Comparison of ENCODE assay signal across 30 mouse cellular contexts in the genomic region with DNA sequence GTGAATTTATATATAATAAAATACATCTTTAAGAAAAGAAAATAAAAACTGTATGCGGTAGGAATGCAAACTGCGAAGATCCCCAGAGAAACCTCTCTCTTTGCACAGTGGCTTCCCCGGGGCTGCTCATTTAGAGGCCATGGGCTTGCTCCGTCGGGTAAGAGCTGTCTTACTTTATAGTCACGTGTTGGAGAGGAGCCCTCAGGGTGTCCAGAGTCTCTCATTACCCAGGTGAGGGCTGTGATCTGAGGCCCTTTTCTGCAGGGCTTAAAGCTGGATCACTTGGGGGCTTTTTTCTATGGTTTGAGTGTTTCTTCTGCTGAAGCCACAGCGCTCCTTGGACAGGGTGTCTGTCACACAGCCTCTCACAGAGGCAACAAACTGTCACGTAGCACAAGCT.
DNase-seq lines count a peak whose midpoint lies in the region; ATAC-seq and TF ChIP-seq lines count a peak whose summit lies in the region.
"Had no signal": no experiment of that assay in that cellular context is flagged by ENCODE, and none has a peak within 500 bp of the region (broad histone marks: within the 10 kb centered on the region; RNA-seq: fewer than 3 reads in every experiment).

No protein-coding gene starts in this region.

- H3K4me1 ChIP-seq in forebrain, embryonic 11.5 days (replicated peaks; ENCODE audit: control insufficient read depth, insufficient read depth, low read length): no peaks in the 10 kb centered on the region
- H3K4me1 ChIP-seq in forebrain, embryonic 14.5 days (ENCODE audit: control insufficient read depth, insufficient read depth, low read length): no peaks in the 10 kb centered on the region; the same call in 1 of the 2 replicates
- peaks cover 28% of the 10 kb centered on the region for H3K4me1 ChIP-seq in liver, embryonic 11.5 days (replicated peaks; ENCODE audit: control insufficient read depth, insufficient read depth, low read length)
- H3K4me1 ChIP-seq in liver, embryonic 12.5 days: peaks cover 61% of the 10 kb centered on the region
- peaks cover 6% of the 10 kb centered on the region; the same call in 1 of the 2 replicates for H3K4me1 ChIP-seq in liver, postnatal 0 days (ENCODE audit: insufficient read depth)
- H3K4me1 ChIP-seq: limb, embryonic 13.5 days had no signal

- no peak overlapping the region for H3K4me2 ChIP-seq in forebrain, embryonic 11.5 days (ENCODE audit: low read depth, low read length, severe bottlenecking)
- no peak overlapping the region for H3K4me2 ChIP-seq in forebrain, embryonic 14.5 days (ENCODE audit: low read length)
- peak overlapping the region; percentile 40; the same call in 1 of the 2 replicates for H3K4me2 ChIP-seq in liver, embryonic 11.5 days
- peak overlapping the region; percentile 72 for H3K4me2 ChIP-seq in liver, embryonic 12.5 days
- peak overlapping the region; percentile 56; the same call in 1 of the 2 replicates for H3K4me2 ChIP-seq in liver, postnatal 0 days (ENCODE audit: low read depth, low read length)
- H3K4me2 ChIP-seq: intestine, embryonic 15.5 days; limb, embryonic 13.5 days; lung, embryonic 14.5 days; midbrain, embryonic 12.5 days; neural tube, embryonic 13.5 days had no signal

- no peak for DNase-seq in forebrain, embryonic 11.5 days (ENCODE audit: low spot score)
- no peak for DNase-seq in forebrain, embryonic 14.5 days (ENCODE audit: low spot score)
- no peak for DNase-seq in liver, embryonic 11.5 days (ENCODE audit: low spot score)
- DNase-seq in liver: no peak
- no peak for DNase-seq in liver, postnatal 0 days
- DNase-seq in kidney, adult 18-20 months: no peak
- no peak for DNase-seq in frontal cortex, postnatal 36 days (ENCODE audit: low spot score in 2 of 2)
- DNase-seq: adrenal gland, postnatal 36 days; cerebellum, adult 18-20 months; cerebellum, postnatal 10 days; gastrocnemius, postnatal 25 days; heart, adult 18-20 months; heart, postnatal 14 days; kidney, adult 9 months; kidney, postnatal 10 days; layer of hippocampus, adult 9-11 months; lung, postnatal 14 days; right cerebral cortex, postnatal 4 days; thymus, adult 18-20 months; thymus, postnatal 25 days had no signal

- H3K27me3 ChIP-seq in forebrain, embryonic 11.5 days (ENCODE audit: control insufficient read depth, insufficient read depth, low read length): no peaks in the 10 kb centered on the region
- H3K27me3 ChIP-seq in forebrain, embryonic 14.5 days (replicated peaks; ENCODE audit: control insufficient read depth, insufficient read depth, low read length): no peaks in the 10 kb centered on the region
- no peaks in the 10 kb centered on the region for H3K27me3 ChIP-seq in liver, embryonic 11.5 days (replicated peaks; ENCODE audit: control insufficient read depth, insufficient read depth, low read length)
- 0 out of 2 replicates have a peak, but pooled peaks cover 5% of the 10 kb centered on the region for H3K27me3 ChIP-seq in liver, embryonic 12.5 days (replicated peaks)
- H3K27me3 ChIP-seq in liver, postnatal 0 days (ENCODE audit: insufficient read depth, low read length): no peaks in the 10 kb centered on the region
- H3K27me3 ChIP-seq: intestine, embryonic 15.5 days; midbrain, embryonic 12.5 days had no signal

- ATAC-seq in forebrain, embryonic 11.5 days (replicated peaks; ENCODE audit: low FRiP score): no peak
- ATAC-seq in forebrain, embryonic 14.5 days: no peak
- ATAC-seq in liver, embryonic 11.5 days (replicated peaks; ENCODE audit: low FRiP score): no peak
- no peak for ATAC-seq in liver, embryonic 12.5 days
- no peak for ATAC-seq in liver, postnatal 0 days
- ATAC-seq: forebrain, embryonic 16.5 days; hindbrain, postnatal 0 days; intestine, embryonic 15.5 days had no signal

- no peak overlapping the region for H3K4me3 ChIP-seq in forebrain, embryonic 11.5 days (ENCODE audit: low read depth, low read length)
- H3K4me3 ChIP-seq in forebrain, embryonic 14.5 days (ENCODE audit: low read depth, low read length): no peak overlapping the region
- no peak overlapping the region for H3K4me3 ChIP-seq in liver, embryonic 11.5 days (ENCODE audit: low read depth, low read length)
- H3K4me3 ChIP-seq in liver, embryonic 12.5 days: no peak overlapping the region; the same call in 1 of the 2 replicates
- no peak overlapping the region for H3K4me3 ChIP-seq in liver, postnatal 0 days (ENCODE audit: low read depth, low read length)
- H3K4me3 ChIP-seq: heart, embryonic 13.5 days; intestine, embryonic 15.5 days; limb, embryonic 13.5 days; midbrain, embryonic 12.5 days; neural tube, embryonic 13.5 days had no signal

- H3K9me3 ChIP-seq in forebrain, embryonic 11.5 days (ENCODE audit: control insufficient read depth, low read length): no peaks in the 10 kb centered on the region
- no peaks in the 10 kb centered on the region for H3K9me3 ChIP-seq in forebrain, embryonic 14.5 days (replicated peaks; ENCODE audit: control insufficient read depth, low read length)
- H3K9me3 ChIP-seq in liver, embryonic 11.5 days (ENCODE audit: control insufficient read depth, low read length): no peaks in the 10 kb centered on the region
- no peaks in the 10 kb centered on the region for H3K9me3 ChIP-seq in liver, embryonic 12.5 days (replicated peaks)
- H3K9me3 ChIP-seq in liver, postnatal 0 days (ENCODE audit: low read length): no peaks in the 10 kb centered on the region
- H3K9me3 ChIP-seq: heart, embryonic 13.5 days; intestine, embryonic 15.5 days; limb, embryonic 13.5 days; midbrain, embryonic 12.5 days; neural tube, embryonic 13.5 days had no signal

- H3K9ac ChIP-seq in forebrain, embryonic 11.5 days (ENCODE audit: low read length): no peak overlapping the region
- no peak overlapping the region for H3K9ac ChIP-seq in forebrain, embryonic 14.5 days (ENCODE audit: low read length)
- peak overlapping the region; percentile 57; the same call in 1 of the 2 replicates for H3K9ac ChIP-seq in liver, embryonic 11.5 days (ENCODE audit: low read depth, low read length)
- peak overlapping the region; percentile 57 for H3K9ac ChIP-seq in liver, embryonic 12.5 days
- no peak overlapping the region for H3K9ac ChIP-seq in liver, postnatal 0 days (replicated peaks)
- H3K9ac ChIP-seq: heart, embryonic 13.5 days; intestine, embryonic 15.5 days; limb, embryonic 13.5 days; lung, embryonic 14.5 days; midbrain, embryonic 12.5 days; neural tube, embryonic 13.5 days had no signal

- no peaks in the 10 kb centered on the region for H3K36me3 ChIP-seq in forebrain, embryonic 11.5 days (ENCODE audit: control insufficient read depth, insufficient read depth, low read length)
- H3K36me3 ChIP-seq in forebrain, embryonic 14.5 days (ENCODE audit: control insufficient read depth, insufficient read depth, low read length): no peaks in the 10 kb centered on the region
- no peaks in the 10 kb centered on the region for H3K36me3 ChIP-seq in liver, embryonic 11.5 days (ENCODE audit: control insufficient read depth, insufficient read depth, low read length)
- H3K36me3 ChIP-seq in liver, embryonic 12.5 days: no peaks in the 10 kb centered on the region
- H3K36me3 ChIP-seq in liver, postnatal 0 days (replicated peaks; ENCODE audit: insufficient read depth, low read length): no peaks in the 10 kb centered on the region
- H3K36me3 ChIP-seq: heart, embryonic 13.5 days; intestine, embryonic 15.5 days; limb, embryonic 13.5 days; midbrain, embryonic 12.5 days; neural tube, embryonic 13.5 days had no signal

- no peak for TF ChIP-seq EP300 in liver, postnatal 0 days (IDR thresholded peaks at IDR 0.05; ENCODE audit: low read depth)

- 73% methylated on average over 8 of the region's 8 CpGs for WGBS in forebrain, embryonic 11.5 days
- WGBS in forebrain, embryonic 14.5 days: 75% methylated on average over 8 of the region's 8 CpGs
- 64% methylated on average over 8 of the region's 8 CpGs for WGBS in liver, embryonic 11.5 days
- WGBS in liver, embryonic 12.5 days (ENCODE audit: insufficient replicate concordance): 49% methylated on average over 8 of the region's 8 CpGs
- WGBS in liver, postnatal 0 days (ENCODE audit: insufficient replicate concordance): 63% methylated on average over 8 of the region's 8 CpGs

- no peak for TF ChIP-seq CTCF in liver, postnatal 0 days (IDR thresholded peaks at IDR 0.05; ENCODE audit: low read depth)

- H3K27ac ChIP-seq in forebrain, embryonic 11.5 days (ENCODE audit: low read depth, low read length): 0 out of 2 replicates have a peak overlapping the region, but pooled peaks have one; percentile 12
- H3K27ac ChIP-seq in forebrain, embryonic 14.5 days (ENCODE audit: low read depth, low read length): no peak overlapping the region
- H3K27ac ChIP-seq in liver, embryonic 11.5 days (ENCODE audit: low read depth, low read length): peak overlapping the region; percentile 87
- H3K27ac ChIP-seq in liver, embryonic 12.5 days: peak overlapping the region; percentile 94
- H3K27ac ChIP-seq in liver, postnatal 0 days (ENCODE audit: low read depth): peak overlapping the region; percentile 50
- H3K27ac ChIP-seq: heart, embryonic 13.5 days; hindbrain, postnatal 0 days; intestine, embryonic 15.5 days; limb, embryonic 13.5 days; midbrain, embryonic 12.5 days; neural tube, embryonic 13.5 days; stomach, postnatal 0 days had no signal

Comparison
In these comparisons a context has a peak if more than half of its experiments do, and no peak if none do; other contexts are left out.
1. H3K9ac ChIP-seq: peak in liver, embryonic 11.5 days (single experiment) and liver, embryonic 12.5 days (single experiment); none in forebrain, embryonic 11.5 days (single experiment), forebrain, embryonic 14.5 days (single experiment) and liver, postnatal 0 days (single experiment).
2. H3K4me2 ChIP-seq: peak in liver, embryonic 11.5 days (single experiment), liver, embryonic 12.5 days (single experiment) and liver, postnatal 0 days (single experiment); none in forebrain, embryonic 11.5 days (single experiment) and forebrain, embryonic 14.5 days (single experiment).